Mouse (Mus musculus): ENCODE data around the gene Kcnq2. TPM values are rescaled to one million over a fixed set of nuclear protein-coding genes. Genes with fewer than 3 reads are reported as not detected.

The Kcnq2 gene
- polyA plus RNA-seq, 1 experiment = 105 TPM

DNA sequence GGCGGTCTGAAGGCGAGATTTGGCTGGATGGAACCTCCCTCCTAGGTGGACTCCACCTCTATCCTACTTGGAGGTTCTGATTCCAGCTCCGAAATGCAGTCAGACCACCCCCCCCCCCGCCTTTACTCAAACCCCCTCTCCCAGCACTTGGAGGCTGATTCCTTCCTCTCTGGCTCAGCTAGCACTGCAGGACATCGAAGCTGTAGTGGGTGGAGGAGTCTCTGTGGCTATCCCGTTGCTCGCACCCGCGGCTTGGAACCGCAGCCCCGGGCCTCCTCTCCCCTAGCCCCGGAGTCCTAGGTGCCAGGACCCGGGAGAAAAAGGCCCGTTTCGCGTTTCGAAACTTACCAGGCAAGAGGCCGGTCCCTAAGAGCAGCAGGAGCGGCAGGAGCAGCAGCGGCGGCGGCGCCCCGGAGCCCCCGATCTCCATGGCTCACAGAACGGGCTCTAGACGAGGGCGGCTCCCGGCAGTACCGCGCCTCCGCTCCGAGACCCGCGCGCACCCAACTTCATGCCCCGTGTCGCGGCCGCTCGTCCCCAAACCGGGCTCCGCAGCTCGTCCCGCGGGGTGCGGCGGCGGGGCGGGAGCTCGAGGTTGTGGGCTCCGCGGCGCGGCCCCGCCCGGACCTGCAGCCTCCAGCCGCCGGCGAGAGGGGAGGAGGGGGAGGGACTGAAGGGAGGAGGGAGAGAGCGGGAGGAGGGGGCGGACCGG, 96.3 kb downstream of the Kcnq2 start:
- DNase-seq (ENCODE audit: low read depth) = peak; percentile 64
- no peak for TF ChIP-seq CTCF (IDR thresholded peaks at IDR 0.05; ENCODE audit: borderline replicate concordance, extremely low read depth, insufficient read depth, insufficient read length)
- TF ChIP-seq POLR2A (IDR thresholded peaks at IDR 0.05; ENCODE audit: borderline replicate concordance, extremely low read depth, insufficient read depth, insufficient read length, poor library complexity, severe bottlenecking) = 0 out of 2 replicates have a peak, but pooled peaks have one; percentile 8

- TF ChIP-seq POLR2A (IDR thresholded peaks at IDR 0.05; ENCODE audit: borderline replicate concordance, extremely low read depth, insufficient read depth, insufficient read length, poor library complexity, severe bottlenecking) (no peak), CTCF (IDR thresholded peaks at IDR 0.05; ENCODE audit: borderline replicate concordance, extremely low read depth, insufficient read depth, insufficient read length) (no peak)
- DNase-seq (ENCODE audit: low read depth) = no peak
These were observed 98.5 kb downstream of the Kcnq2 start for GRCm38 (mm10) chr2:181036561-181036960.

DNA sequence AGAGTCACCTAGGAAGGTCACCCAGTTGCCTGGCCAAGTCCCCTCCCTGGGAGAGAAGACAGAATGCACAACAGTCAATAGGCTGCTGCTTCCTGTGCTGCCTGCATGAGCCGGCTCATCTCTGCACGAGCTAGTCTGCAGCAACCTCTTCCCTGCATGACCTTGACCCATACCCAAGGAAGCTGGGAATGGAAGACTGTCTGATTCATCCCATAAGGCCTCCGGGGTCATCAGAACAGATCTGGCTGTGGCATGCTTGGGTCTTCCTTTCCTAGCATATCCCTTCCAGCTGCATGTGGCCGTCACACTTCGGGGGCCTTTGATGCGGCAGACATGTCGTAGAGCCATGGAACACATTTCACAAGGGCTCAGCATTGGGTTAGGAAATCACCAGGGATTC, 99.9 kb downstream of the Kcnq2 start:
- TF ChIP-seq POLR2A (IDR thresholded peaks at IDR 0.05; ENCODE audit: borderline replicate concordance, extremely low read depth, insufficient read depth, insufficient read length, poor library complexity, severe bottlenecking) (no peak), CTCF (IDR thresholded peaks at IDR 0.05; ENCODE audit: borderline replicate concordance, extremely low read depth, insufficient read depth, insufficient read length) (no peak)

DNA sequence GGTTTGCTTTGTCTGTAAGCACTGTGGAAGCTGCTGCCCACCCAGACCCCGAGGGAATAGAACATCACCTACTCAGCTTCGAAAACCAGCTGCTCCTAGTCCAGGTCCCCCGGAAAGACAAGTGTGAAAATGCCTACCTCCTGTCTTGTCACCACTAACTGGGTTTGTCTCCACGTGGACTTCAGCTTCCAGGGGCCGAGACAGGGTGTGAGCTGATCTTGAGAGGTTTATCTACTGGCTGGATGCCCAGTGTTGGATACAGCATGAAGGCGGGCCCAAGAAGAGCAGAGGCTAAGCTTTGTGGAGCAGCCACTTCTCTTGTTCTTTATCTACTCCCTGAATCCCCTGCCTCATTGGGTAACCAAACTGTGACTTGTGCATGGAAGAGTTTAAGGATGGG, 101.8 kb downstream of the Kcnq2 start:
- DNase-seq (ENCODE audit: low read depth) = no peak
- no peak for TF ChIP-seq POLR2A (IDR thresholded peaks at IDR 0.05; ENCODE audit: borderline replicate concordance, extremely low read depth, insufficient read depth, insufficient read length, poor library complexity, severe bottlenecking)

More for the DNA sequence above, 99.9 kb downstream of the Kcnq2 start:
- DNase-seq (ENCODE audit: low read depth) = no peak

DNA sequence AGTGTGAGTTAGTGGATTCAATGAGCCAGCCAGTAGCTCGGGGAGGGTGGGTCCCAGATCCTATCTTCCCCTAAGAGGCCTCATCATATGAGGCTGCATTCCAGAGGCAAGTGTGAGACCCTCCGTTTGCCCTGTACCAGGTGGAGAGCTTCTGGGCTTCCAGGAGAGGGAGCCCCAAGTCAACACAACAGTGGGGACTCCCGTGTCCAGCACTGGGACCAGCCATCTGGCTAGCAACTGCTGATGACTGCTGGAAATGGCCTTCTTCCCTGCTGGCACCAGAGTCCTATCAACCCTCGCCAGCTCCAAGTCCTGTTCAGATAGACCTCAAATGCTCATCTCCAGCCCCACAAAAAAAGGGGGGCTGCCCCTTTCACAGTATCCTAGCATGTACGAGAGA, 102.7 kb downstream of the Kcnq2 start:
- TF ChIP-seq CTCF (IDR thresholded peaks at IDR 0.05; ENCODE audit: borderline replicate concordance, extremely low read depth, insufficient read depth, insufficient read length) = peak; percentile 54; the same call in 1 of the 2 replicates
- TF ChIP-seq POLR2A (IDR thresholded peaks at IDR 0.05; ENCODE audit: borderline replicate concordance, extremely low read depth, insufficient read depth, insufficient read length, poor library complexity, severe bottlenecking) = no peak
- peak; percentile 58 for DNase-seq (ENCODE audit: low read depth)

GRCm38 (mm10) chr2:181031406-181031934, 103.6 kb downstream of the Kcnq2 start:
- DNase-seq (ENCODE audit: low read depth) = no peak
- TF ChIP-seq POLR2A (IDR thresholded peaks at IDR 0.05; ENCODE audit: borderline replicate concordance, extremely low read depth, insufficient read depth, insufficient read length, poor library complexity, severe bottlenecking) (no peak), CTCF (IDR thresholded peaks at IDR 0.05; ENCODE audit: borderline replicate concordance, extremely low read depth, insufficient read depth, insufficient read length) (no peak)

Other genes with a start within 250 kb of the Kcnq2 start
- gene Ythdf1, start 214.4 kb downstream of the Kcnq2 start, polyA plus RNA-seq (2012; rRNA removed) = 67.0 and 68.5 TPM in 2 replicates
- 0.14 and 0.26 TPM in 2 replicates for gene Birc7, start 206.3 kb downstream of the Kcnq2 start, polyA plus RNA-seq (2012; rRNA removed)
- 63.1 and 66.1 TPM in 2 replicates for gene Nkain4, start 180.6 kb downstream of the Kcnq2 start, polyA plus RNA-seq (2012; rRNA removed)
- 104 and 109 TPM in 2 replicates for gene Arfgap1, start 168.1 kb downstream of the Kcnq2 start, polyA plus RNA-seq (2012; rRNA removed)
- 0.98 and 1.2 TPM in 2 replicates for gene Col20a1, start 148.8 kb downstream of the Kcnq2 start, polyA plus RNA-seq (2012; rRNA removed)
- 14.8 and 42.9 TPM in 2 replicates for gene Chrna4, start 91.8 kb downstream of the Kcnq2 start, polyA plus RNA-seq (2012; rRNA removed)
- 85.1 and 133 TPM in 2 replicates for gene Eef1a2, start 21.7 kb upstream of the Kcnq2 start, polyA plus RNA-seq (2012; rRNA removed)
- 252 and 381 TPM in 2 replicates for gene Ppdpf, start 51.9 kb upstream of the Kcnq2 start, polyA plus RNA-seq (2012; rRNA removed)
- 0.04 and 0.05 TPM in 2 replicates for gene Ptk6, start 67.5 kb upstream of the Kcnq2 start, polyA plus RNA-seq (2012; rRNA removed)
- 0.14 and 0.33 TPM in 2 replicates for gene Srms, start 77.9 kb upstream of the Kcnq2 start, polyA plus RNA-seq (2012; rRNA removed)
- gene Fndc11, start 84.7 kb upstream of the Kcnq2 start, polyA plus RNA-seq (2012; rRNA removed) = 0.11 and 0.14 TPM in 2 replicates
- 1.7 and 1.8 TPM in 2 replicates for gene Helz2, start 106.7 kb upstream of the Kcnq2 start, polyA plus RNA-seq (2012; rRNA removed)
- 34.6 and 43.3 TPM in 2 replicates for gene Gmeb2, start 152.7 kb upstream of the Kcnq2 start, polyA plus RNA-seq (2012; rRNA removed)
- 774 and 800 TPM in 2 replicates for gene Stmn3, start 179.2 kb upstream of the Kcnq2 start, polyA plus RNA-seq (2012; rRNA removed)
- 88.7 and 133 TPM in 2 replicates for gene Rtel1, start 184.4 kb upstream of the Kcnq2 start, polyA plus RNA-seq (2012; rRNA removed)
- gene Zgpat, start 229.6 kb upstream of the Kcnq2 start, polyA plus RNA-seq (2012; rRNA removed) = 117 and 126 TPM in 2 replicates
- 92.9 and 110 TPM in 2 replicates for gene Arfrp1, start 230.1 kb upstream of the Kcnq2 start, polyA plus RNA-seq (2012; rRNA removed)
- 98.7 and 147 TPM in 2 replicates for gene Lime1, start 244.8 kb upstream of the Kcnq2 start, polyA plus RNA-seq (2012; rRNA removed)

All from brain, embryonic 14.5 days (tissue).